15 mouse cellular contexts compared by ENCODE assay signal in the genomic region with DNA sequence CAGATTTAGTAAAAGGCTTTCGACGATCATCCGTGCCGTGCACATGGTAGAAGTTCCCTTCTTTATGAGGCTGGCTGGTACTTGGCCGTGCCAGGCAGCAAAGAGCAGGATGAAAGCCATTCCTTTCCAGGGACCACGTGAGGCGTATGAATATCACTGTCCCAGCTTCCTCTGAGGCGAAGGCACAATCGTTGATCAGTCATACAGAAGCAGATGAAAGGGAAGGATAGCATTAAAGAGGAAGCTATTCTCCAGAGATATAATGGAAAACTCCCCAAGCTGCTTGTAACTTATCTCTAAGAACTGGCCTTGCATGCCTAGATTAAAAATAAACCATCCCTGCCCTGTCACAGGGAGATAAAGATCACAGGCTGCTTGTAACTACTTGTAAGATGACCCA.
"Had no signal": no experiment of that assay in that cellular context is flagged by ENCODE, and none has a peak within 500 bp of the region (broad histone marks: within the 10 kb centered on the region; RNA-seq: fewer than 3 reads in every experiment).

No protein-coding gene starts in this region.

- H3K9me3 ChIP-seq: limb, embryonic 12.5 days; liver, embryonic 13.5 days; lung, embryonic 15.5 days; neural tube, embryonic 12.5 days had no signal

- H3K27ac ChIP-seq: layer of hippocampus, adult 2 months; limb, embryonic 12.5 days; liver, embryonic 13.5 days; lung, embryonic 15.5 days; neural tube, embryonic 12.5 days had no signal

- H3K9ac ChIP-seq: limb, embryonic 12.5 days; liver, embryonic 13.5 days; liver, postnatal 0 days; lung, embryonic 15.5 days; neural tube, embryonic 12.5 days had no signal

- DNase-seq: kidney, adult 8-10 months; kidney, postnatal 4 days; liver; liver, embryonic 13.5 days; liver, postnatal 0 days; lung, postnatal 14 days; retina, postnatal 1 day; right cerebral cortex, postnatal 4 days; spleen, adult 18-20 months; thymus, adult 18-20 months; thymus, postnatal 14 days had no signal

- H3K36me3 ChIP-seq: limb, embryonic 12.5 days; liver, embryonic 13.5 days; lung, embryonic 15.5 days; neural tube, embryonic 12.5 days had no signal

- H3K4me1 ChIP-seq: limb, embryonic 12.5 days; liver, embryonic 13.5 days; lung, embryonic 15.5 days; neural tube, embryonic 12.5 days had no signal

- H3K4me3 ChIP-seq: layer of hippocampus, adult 2 months; limb, embryonic 12.5 days; liver, embryonic 13.5 days; lung, embryonic 15.5 days; neural tube, embryonic 12.5 days had no signal

- ATAC-seq: liver, postnatal 0 days had no signal

- H3K4me2 ChIP-seq: limb, embryonic 12.5 days; liver, embryonic 13.5 days; lung, embryonic 15.5 days; neural tube, embryonic 12.5 days had no signal

- H3K27me3 ChIP-seq: limb, embryonic 12.5 days; liver, embryonic 13.5 days; lung, embryonic 15.5 days; neural tube, embryonic 12.5 days had no signal
